16 mouse cellular contexts compared by ENCODE assay signal in genomic region chr2:63452164-63452563, GRCm38 (mm10).
DNase-seq lines count a peak whose midpoint lies in the region; ATAC-seq and TF ChIP-seq lines count a peak whose summit lies in the region.
"Had no signal": no experiment of that assay in that cellular context is flagged by ENCODE, and none has a peak within 500 bp of the region (broad histone marks: within the 10 kb centered on the region; RNA-seq: fewer than 3 reads in every experiment).

No protein-coding gene starts in this region.

- H3K9me3 ChIP-seq in intestine, postnatal 0 days (ENCODE audit: control insufficient read depth), result no peaks in the 10 kb centered on the region
- no peaks in the 10 kb centered on the region for H3K9me3 ChIP-seq in intestine, embryonic 16.5 days (ENCODE audit: control insufficient read depth, low read length)
- no peaks in the 10 kb centered on the region for H3K9me3 ChIP-seq in neural tube, embryonic 14.5 days (ENCODE audit: control insufficient read depth, low read length)
- H3K9me3 ChIP-seq: midbrain, embryonic 12.5 days had no signal

- TF ChIP-seq CTCF in cerebellum, adult 2 months (IDR thresholded peaks at IDR 0.05; ENCODE audit: borderline replicate concordance, insufficient read depth, low read depth, low read length), result peak; percentile 16; the same call in 1 of the 2 replicates
- peak; percentile 68 for TF ChIP-seq CTCF in intestine, postnatal 0 days (IDR thresholded peaks at IDR 0.05; ENCODE audit: low read depth)

- ATAC-seq in intestine, postnatal 0 days, result no peak
- no peak for ATAC-seq in intestine, embryonic 16.5 days
- peak; percentile 64; the same call in 1 of the 2 replicates for ATAC-seq in neural tube, embryonic 14.5 days (ENCODE audit: low read depth)
- ATAC-seq: inflammation-experienced regulatory T-cells, adult 6 months had no signal

- DNase-seq in cerebellum, adult 2 months, result no peak
- no peak for DNase-seq in cerebellum, adult 11 months
- no peak for DNase-seq in neural tube, embryonic 10.5 days (ENCODE audit: extremely low spot score, low spot score)
- no peak for DNase-seq in thymus, postnatal 14 days
- no peak for DNase-seq in spleen, postnatal 10 days (ENCODE audit: low spot score in 2 of 2)
- DNase-seq: adrenal gland, postnatal 36 days; gastrocnemius, postnatal 25 days; kidney, postnatal 36 days; lung, postnatal 14 days; right cerebral cortex, postnatal 25 days; thymus, postnatal 4 days had no signal

- H3K9ac ChIP-seq in intestine, postnatal 0 days (ENCODE audit: low read depth, low read length), result no peak overlapping the region
- H3K9ac ChIP-seq in intestine, embryonic 16.5 days (ENCODE audit: low read depth, low read length), result no peak overlapping the region
- H3K9ac ChIP-seq in neural tube, embryonic 14.5 days (replicated peaks; ENCODE audit: low read depth, low read length), result no peak overlapping the region
- H3K9ac ChIP-seq: midbrain, embryonic 12.5 days had no signal

- no peak for TF ChIP-seq POLR2A in cerebellum, adult 2 months (IDR thresholded peaks at IDR 0.05; ENCODE audit: borderline replicate concordance, insufficient read depth, low read length)

- H3K4me3 ChIP-seq in cerebellum, adult 2 months (replicated peaks; ENCODE audit: insufficient read depth, low read depth, low read length), result no peak overlapping the region
- H3K4me3 ChIP-seq in intestine, postnatal 0 days (ENCODE audit: low read depth, low read length), result no peak overlapping the region
- H3K4me3 ChIP-seq in intestine, embryonic 16.5 days (ENCODE audit: low read length), result no peak overlapping the region
- H3K4me3 ChIP-seq in neural tube, embryonic 14.5 days (ENCODE audit: low read depth, low read length), result no peak overlapping the region
- H3K4me3 ChIP-seq: midbrain, embryonic 12.5 days had no signal

- no peaks in the 10 kb centered on the region; the same call in 1 of the 2 replicates for H3K4me1 ChIP-seq in cerebellum, adult 2 months (ENCODE audit: control insufficient read depth, insufficient read depth, low read length)
- no peaks in the 10 kb centered on the region for H3K4me1 ChIP-seq in intestine, postnatal 0 days (replicated peaks; ENCODE audit: control insufficient read depth, insufficient read depth, low read length)
- no peaks in the 10 kb centered on the region for H3K4me1 ChIP-seq in intestine, embryonic 16.5 days (ENCODE audit: control insufficient read depth, insufficient read depth, low read length)
- H3K4me1 ChIP-seq in neural tube, embryonic 14.5 days (ENCODE audit: control insufficient read depth, insufficient read depth, low read length), result no peaks in the 10 kb centered on the region
- H3K4me1 ChIP-seq: midbrain, embryonic 12.5 days had no signal

- no peak overlapping the region for H3K4me2 ChIP-seq in intestine, postnatal 0 days (replicated peaks; ENCODE audit: low read depth)
- no peak overlapping the region for H3K4me2 ChIP-seq in intestine, embryonic 16.5 days (ENCODE audit: low read depth, low read length)
- H3K4me2 ChIP-seq in neural tube, embryonic 14.5 days (ENCODE audit: low read depth, low read length), result no peak overlapping the region
- H3K4me2 ChIP-seq: midbrain, embryonic 12.5 days had no signal

- H3K27ac ChIP-seq in cerebellum, adult 2 months (ENCODE audit: insufficient read depth, low read length), result no peak overlapping the region
- H3K27ac ChIP-seq in intestine, postnatal 0 days (ENCODE audit: low read depth, low read length), result no peak overlapping the region
- no peak overlapping the region for H3K27ac ChIP-seq in intestine, embryonic 16.5 days (ENCODE audit: low read length)
- H3K27ac ChIP-seq in neural tube, embryonic 14.5 days (ENCODE audit: low read depth, low read length), result no peak overlapping the region
- H3K27ac ChIP-seq: midbrain, embryonic 12.5 days had no signal

- 94% methylated on average over 1 of the region's 1 CpGs for WGBS in cerebellum, adult 2 months
- WGBS in intestine, postnatal 0 days, result 80% methylated on average over 1 of the region's 1 CpGs
- WGBS in intestine, embryonic 16.5 days, result 74% methylated on average over 1 of the region's 1 CpGs
- WGBS in neural tube, embryonic 14.5 days, result 85% methylated on average over 1 of the region's 1 CpGs

- H3K27me3 ChIP-seq in cerebellum, adult 2 months (ENCODE audit: control insufficient read depth, insufficient read depth, low read length), result no peaks in the 10 kb centered on the region
- no peaks in the 10 kb centered on the region for H3K27me3 ChIP-seq in intestine, postnatal 0 days (replicated peaks; ENCODE audit: control insufficient read depth, insufficient read depth, low read length)
- H3K27me3 ChIP-seq in intestine, embryonic 16.5 days (replicated peaks; ENCODE audit: control insufficient read depth, insufficient read depth, low read length), result no peaks in the 10 kb centered on the region
- no peaks in the 10 kb centered on the region for H3K27me3 ChIP-seq in neural tube, embryonic 14.5 days (ENCODE audit: control insufficient read depth, insufficient read depth, low read length)
- H3K27me3 ChIP-seq: midbrain, embryonic 12.5 days had no signal

- no peaks in the 10 kb centered on the region for H3K36me3 ChIP-seq in intestine, postnatal 0 days (ENCODE audit: control insufficient read depth, insufficient read depth)
- no peaks in the 10 kb centered on the region for H3K36me3 ChIP-seq in intestine, embryonic 16.5 days (ENCODE audit: control insufficient read depth, insufficient read depth, low read length)
- no peaks in the 10 kb centered on the region for H3K36me3 ChIP-seq in neural tube, embryonic 14.5 days (ENCODE audit: control insufficient read depth, insufficient read depth, low read length)
- H3K36me3 ChIP-seq: midbrain, embryonic 12.5 days had no signal
